Mouse (Mus musculus): ENCODE data around the gene Arhgap30.

Gene Arhgap30

GRCm38 (mm10) chr1:171378298-171378697 is 10.5 kb upstream of the Arhgap30 start:
- DNase-seq (ENCODE audit: low read depth), result no peak

- DNase-seq (ENCODE audit: low read depth), result peak; percentile 74
These were observed 8.7 kb upstream of the Arhgap30 start for GRCm38 (mm10) chr1:171379935-171380599.

- DNase-seq (ENCODE audit: low read depth), result no peak
These were observed 6.6 kb upstream of the Arhgap30 start for GRCm38 (mm10) chr1:171382096-171382620.

GRCm38 (mm10) chr1:171384361-171384760 is 4.4 kb upstream of the Arhgap30 start:
- no peak for DNase-seq (ENCODE audit: low read depth)

- DNase-seq (ENCODE audit: low read depth), result no peak
These were observed 3.6 kb upstream of the Arhgap30 start for GRCm38 (mm10) chr1:171385171-171385570.

- DNase-seq (ENCODE audit: low read depth), result no peak
These were observed 1.7 kb upstream of the Arhgap30 start for GRCm38 (mm10) chr1:171387099-171387498.

- DNase-seq (ENCODE audit: low read depth), result no peak
These were observed 1.3 kb downstream of the Arhgap30 start for GRCm38 (mm10) chr1:171390101-171390500.

- no peak for DNase-seq (ENCODE audit: low read depth)
These were observed 13.1 kb downstream of the Arhgap30 start for GRCm38 (mm10) chr1:171401821-171402220.

- no peak for DNase-seq (ENCODE audit: low read depth)
These were observed 14.2 kb downstream of the Arhgap30 start for GRCm38 (mm10) chr1:171402991-171403390.

- no peak for DNase-seq (ENCODE audit: low read depth)
These were observed 18.5 kb downstream of the Arhgap30 start for GRCm38 (mm10) chr1:171407263-171407662.

GRCm38 (mm10) chr1:171410231-171410630 is 21.5 kb downstream of the Arhgap30 start:
- no peak for DNase-seq (ENCODE audit: low read depth)

GRCm38 (mm10) chr1:171410947-171411484 is 22.3 kb downstream of the Arhgap30 start, which contains the start of gene Usf1:
Usf1 (plus strand) TSS chr1:171411313.
- peak; percentile 92 for DNase-seq (ENCODE audit: low read depth)

- no peak for DNase-seq (ENCODE audit: low read depth)
These were observed 22.8 kb downstream of the Arhgap30 start for GRCm38 (mm10) chr1:171411492-171411941.

GRCm38 (mm10) chr1:171412001-171412441 is 23.3 kb downstream of the Arhgap30 start:
- no peak for DNase-seq (ENCODE audit: low read depth)

- no peak for DNase-seq (ENCODE audit: low read depth)
These were observed 23.7 kb downstream of the Arhgap30 start for GRCm38 (mm10) chr1:171412446-171412845.

GRCm38 (mm10) chr1:171413608-171414007 is 24.9 kb downstream of the Arhgap30 start:
- DNase-seq (ENCODE audit: low read depth), result no peak

GRCm38 (mm10) chr1:171418660-171419059 is 29.9 kb downstream of the Arhgap30 start, which contains the start of gene Tstd1:
Tstd1 (plus strand) TSS chr1:171418872.
- DNase-seq (ENCODE audit: low read depth), result no peak

- DNase-seq (ENCODE audit: low read depth), result no peak
These were observed 30.6 kb downstream of the Arhgap30 start for GRCm38 (mm10) chr1:171419291-171419882.

- DNase-seq (ENCODE audit: low read depth), result no peak
These were observed 31.2 kb downstream of the Arhgap30 start for GRCm38 (mm10) chr1:171419905-171420304.

GRCm38 (mm10) chr1:171422504-171423095 is 33.8 kb downstream of the Arhgap30 start:
- no peak for DNase-seq (ENCODE audit: low read depth)

- no peak for DNase-seq (ENCODE audit: low read depth)
These were observed 35.9 kb downstream of the Arhgap30 start for GRCm38 (mm10) chr1:171424638-171425037.

GRCm38 (mm10) chr1:171425126-171425525 is 36.4 kb downstream of the Arhgap30 start:
- no peak for DNase-seq (ENCODE audit: low read depth)

GRCm38 (mm10) chr1:171432158-171432557 is 43.4 kb downstream of the Arhgap30 start:
- no peak for DNase-seq (ENCODE audit: low read depth)
